Mouse (Mus musculus) adrenal gland, postnatal 4 days (tissue): ENCODE data around the gene Tmem119. TPM values are rescaled to one million over a fixed set of nuclear protein-coding genes. Genes with fewer than 3 reads are reported as not detected.

Experiments used
- DNase-seq, 2 experiments: peaks; one replicate each; pipeline ENCODE4 v3.0.0; 2021 to 2022; ENCODE audit warnings: low spot score in 2 of 2, mixed read lengths in 2 of 2
- total RNA-seq, 2 experiments: library from RNA; stranded (reverse); gene quantifications; 2 replicates each; pipeline ENCODE4 v1.2.3; 2021

Gene Tmem119
- total RNA-seq, 2 experiments from 2014 or later = 24.5 to 25.2 TPM

- no peak for DNase-seq
Observed at GRCm38 (mm10) chr5:113768806-113769205, 31.5 kb downstream of the Tmem119 start.

GRCm38 (mm10) chr5:113765641-113766526 is 34.4 kb downstream of the Tmem119 start:
- no peak for DNase-seq

GRCm38 (mm10) chr5:113764426-113764825 is 35.9 kb downstream of the Tmem119 start:
- DNase-seq = no peak

- no peak for DNase-seq
Observed at GRCm38 (mm10) chr5:113761585-113761984, 38.7 kb downstream of the Tmem119 start.

GRCm38 (mm10) chr5:113755347-113756030 is 44.8 kb downstream of the Tmem119 start:
- DNase-seq = no peak

GRCm38 (mm10) chr5:113751521-113752157 is 48.7 kb downstream of the Tmem119 start:
- DNase-seq = no peak

GRCm38 (mm10) chr5:113748556-113749331 is 51.6 kb downstream of the Tmem119 start:
- no peak for DNase-seq

GRCm38 (mm10) chr5:113747629-113748028 is 52.7 kb downstream of the Tmem119 start:
- DNase-seq = no peak

Other genes with a start within 250 kb of the Tmem119 start
- gene Cmklr1, start 150.1 kb downstream of the Tmem119 start, total RNA-seq = 10 to 100 TPM; 14.8 to 15.4 TPM
- not detected for gene 1700069L16Rik, start 75.7 kb downstream of the Tmem119 start, total RNA-seq
- 10 to 100 TPM; 10.7 to 13.6 TPM for gene Ficd, start 64.7 kb downstream of the Tmem119 start, total RNA-seq
- 10 to 100 TPM; 48.2 to 53.9 TPM for gene Sart3, start 28.0 kb downstream of the Tmem119 start, total RNA-seq
- 100 to 1,000 TPM; 417 to 454 TPM for gene Iscu, start 27.8 kb downstream of the Tmem119 start, total RNA-seq
- gene Selplg, start 32.1 kb upstream of the Tmem119 start, total RNA-seq = 1 to 10 TPM; 3.2 to 4.3 TPM
- gene Coro1c, start 108.2 kb upstream of the Tmem119 start, total RNA-seq = 100 to 1,000 TPM in 1 of 2 experiments, 10 to 100 TPM in 1; 99.1 to 105 TPM
- 10 to 100 TPM; 25.0 to 27.4 TPM for gene Ssh1, start 193.4 kb upstream of the Tmem119 start, total RNA-seq
- gene Dao, start 203.2 kb upstream of the Tmem119 start, total RNA-seq = 10 to 100 TPM in 1 of 2 experiments, under 1 TPM in 1; 0.51 to 16.1 TPM